Mouse (Mus musculus) limb, embryonic 15.5 days (tissue): ENCODE data around the gene Hrh3. TPM values are rescaled to one million over a fixed set of nuclear protein-coding genes. Genes with fewer than 3 reads are reported as not detected.

Experiments
- ATAC-seq: fragments of 200-750 bp; cut with Nextera tagmentation; 2 replicates; pipeline ENCODE4 v1.8.0; 2017; ENCODE audit warnings: low read depth, moderate TSS enrichment; ENCODE audit not compliant: insufficient number of reproducible peaks, low FRiP score, low TSS enrichment
- H3K27ac ChIP-seq: fragments of 300-500 bp; sonication (generic); 2 replicates; pipeline ENCODE4 v1.5.1; 2015; ENCODE audit warnings: moderate library complexity, mild to moderate bottlenecking, inconsistent platforms
- H3K27me3 ChIP-seq: fragments of 300-500 bp; sonication (generic); 2 replicates; pipeline ENCODE4 v1.6.1; 2015; ENCODE audit warnings: inconsistent platforms
- H3K36me3 ChIP-seq: fragments of 300-500 bp; sonication (generic); 2 replicates; pipeline ENCODE4 v1.6.1; 2015; ENCODE audit warnings: inconsistent platforms
- H3K4me1 ChIP-seq: fragments of 300-500 bp; sonication (generic); 2 replicates; pipeline ENCODE4 v1.6.1; 2015; ENCODE audit warnings: inconsistent platforms
- H3K4me2 ChIP-seq: fragments of 300-500 bp; sonication (generic); 2 replicates; pipeline ENCODE4 v1.6.1; 2015; ENCODE audit warnings: mild to moderate bottlenecking, inconsistent platforms
- H3K4me3 ChIP-seq: fragments of 300-500 bp; sonication (generic); 2 replicates; pipeline ENCODE4 v1.5.1; 2015; ENCODE audit warnings: mild to moderate bottlenecking, inconsistent platforms
- H3K9ac ChIP-seq: fragments of 300-500 bp; sonication (generic); 2 replicates; pipeline ENCODE4 v1.6.1; 2015; ENCODE audit warnings: inconsistent platforms
- H3K9me3 ChIP-seq: fragments of 300-500 bp; sonication (generic); 2 replicates; pipeline ENCODE4 v1.6.1; 2016; ENCODE audit warnings: inconsistent platforms
- WGBS: fragments of 180-500 bp; shearing (Covaris S2); methylation state at CpG from one replicate; pipeline ENCODE4 v1.1.7; 2015; 5-methylcytosine and 5-hydroxymethylcytosine counted together
- polyA plus RNA-seq: library from polyadenylated mRNA; unstranded; fragments of >200 nt; fragmentation: Nextera tagmentation; extraction: Ambion mirVana; gene quantifications from 2 replicates; pipeline ENCODE4 v1.2.1, GENCODE M21; 2015

The Hrh3 gene
- polyA plus RNA-seq: not detected in 2 replicates

DNA sequence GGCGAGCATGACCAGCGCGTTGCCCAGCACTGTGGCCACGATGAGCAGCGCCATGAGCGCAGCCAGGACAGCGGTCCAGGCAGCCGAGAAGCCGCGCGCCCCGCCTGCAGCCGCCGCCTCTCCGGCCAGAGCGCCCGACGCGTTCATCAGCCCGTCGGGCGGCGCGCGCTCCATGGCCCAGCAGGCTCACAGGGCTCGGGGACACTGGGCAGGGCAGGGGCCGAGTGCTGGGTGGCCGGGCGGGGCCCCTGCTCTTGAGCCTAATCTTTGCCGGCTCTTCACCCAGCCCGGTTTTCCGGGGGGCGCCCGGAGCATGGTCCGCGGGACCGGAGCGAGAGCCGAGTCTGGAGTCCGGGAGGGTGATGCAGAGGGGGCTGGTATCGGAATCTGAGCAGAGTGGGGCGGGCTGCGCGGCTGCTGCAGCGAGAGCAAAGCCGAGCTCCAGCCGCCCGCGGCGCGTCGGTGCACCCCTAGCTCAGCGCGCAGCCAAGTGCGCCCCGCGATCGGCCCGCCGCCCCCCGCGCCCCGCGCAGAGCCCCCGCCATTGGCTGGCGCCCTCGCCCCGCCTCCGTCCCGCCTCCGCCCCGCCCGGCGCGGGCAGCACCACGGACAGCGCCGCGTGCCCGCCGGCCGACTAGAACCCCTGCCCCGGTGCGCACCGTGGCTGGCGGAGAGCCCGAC is at the start of gene Hrh3:
TSS of gene Hrh3 (minus strand) at position 511 of the 681 bp plus-strand sequence.
- 1% methylated on average over 59 of the region's 87 CpGs for WGBS
- Histone ChIP-seq H3K27me3 (peaks cover 69% of the 10 kb centered on the region), H3K36me3 (no peaks in the 10 kb centered on the region), H3K9ac (no peak within 1 kb of the TSS), H3K4me1 (peaks cover 23% of the 10 kb centered on the region), H3K4me2 (peak within 1 kb of the TSS; percentile 97), H3K27ac (no peak within 1 kb of the TSS), H3K9me3 (no peaks in the 10 kb centered on the region), H3K4me3 (peak within 1 kb of the TSS; percentile 49)
- ATAC-seq: peak; percentile 57

DNA sequence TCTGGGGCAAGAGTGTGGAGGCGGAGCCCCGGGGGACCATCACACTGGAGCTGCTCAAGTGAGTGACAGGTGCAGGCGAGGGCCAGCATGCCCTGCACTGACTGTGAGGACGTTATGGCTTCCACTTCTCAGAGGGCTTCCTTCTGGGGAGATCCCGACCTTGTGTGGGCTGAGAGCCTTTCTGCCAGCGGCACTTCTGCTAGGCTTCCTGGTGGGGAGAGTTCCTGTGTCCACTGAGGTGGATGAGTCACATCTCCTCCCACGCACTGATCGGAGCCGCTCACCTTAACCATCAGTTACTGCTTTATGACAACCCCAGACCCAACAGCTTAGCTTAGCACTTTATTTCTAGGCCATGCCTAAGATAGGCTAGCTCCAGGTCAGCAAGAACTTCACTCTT is 44.3 kb upstream of the Hrh3 start:
- H3K4me2 ChIP-seq: no peak overlapping the region

DNA sequence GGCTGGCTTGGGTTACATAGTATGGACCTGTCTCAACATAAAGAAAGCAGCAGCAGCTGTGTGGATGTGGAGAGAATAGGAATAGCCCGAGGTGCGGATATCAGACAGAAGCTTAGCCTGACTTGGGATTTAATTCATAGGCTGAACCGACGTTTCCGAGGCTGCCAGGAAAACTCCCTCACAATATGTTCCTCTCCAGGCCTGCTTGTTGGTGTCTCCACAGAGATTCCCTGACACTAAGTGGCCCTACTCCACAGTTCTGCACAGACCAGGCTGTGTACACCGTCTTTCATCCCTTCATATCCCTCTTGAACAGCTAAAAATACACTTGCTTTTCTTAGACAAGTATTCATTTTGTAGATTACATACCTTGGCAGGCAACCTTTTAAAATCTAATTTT is 43.1 kb upstream of the Hrh3 start:
- H3K36me3 ChIP-seq: peaks cover 61% of the 10 kb centered on the region
- ATAC-seq: no peak
- no peak overlapping the region for H3K4me2 ChIP-seq
- no peaks in the 10 kb centered on the region for H3K27me3 ChIP-seq
- no peak overlapping the region for H3K9ac ChIP-seq
- H3K4me3 ChIP-seq: no peak overlapping the region
- no peaks in the 10 kb centered on the region for H3K9me3 ChIP-seq
- 83% methylated on average over 6 of the region's 6 CpGs for WGBS
- H3K4me1 ChIP-seq: no peaks in the 10 kb centered on the region
- H3K27ac ChIP-seq: no peak overlapping the region

More for the DNA sequence above, 44.3 kb upstream of the Hrh3 start:
- no peak overlapping the region for H3K9ac ChIP-seq
- no peaks in the 10 kb centered on the region for H3K4me1 ChIP-seq
- 81% methylated on average over 9 of the region's 9 CpGs for WGBS
- H3K27me3 ChIP-seq: no peaks in the 10 kb centered on the region
- H3K27ac ChIP-seq: no peak overlapping the region
- no peaks in the 10 kb centered on the region for H3K9me3 ChIP-seq
- peaks cover 69% of the 10 kb centered on the region for H3K36me3 ChIP-seq
- ATAC-seq: no peak
- no peak overlapping the region for H3K4me3 ChIP-seq

DNA sequence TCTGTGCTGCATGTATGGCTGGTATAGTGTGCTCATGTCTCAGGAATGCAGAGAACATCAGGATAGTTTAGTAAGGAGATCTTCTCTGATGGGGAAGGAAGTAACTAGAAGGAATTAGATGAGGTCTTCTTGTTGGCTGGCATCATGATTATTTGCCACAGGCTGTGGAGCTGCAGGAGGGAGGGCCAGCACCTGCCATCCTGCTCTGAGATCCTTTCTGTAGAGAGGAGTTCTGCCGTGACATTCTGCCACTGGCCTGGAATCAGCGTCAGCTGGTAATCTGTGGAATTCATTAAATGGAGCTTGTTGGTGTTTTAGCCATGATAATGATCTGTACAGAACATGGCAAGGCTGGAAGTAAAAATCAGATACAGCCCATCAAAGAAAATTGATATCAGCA is 41.8 kb upstream of the Hrh3 start:
- 85% methylated on average over 2 of the region's 2 CpGs for WGBS
- Histone ChIP-seq H3K27me3 (no peaks in the 10 kb centered on the region), H3K4me3 (no peak overlapping the region), H3K4me1 (no peaks in the 10 kb centered on the region), H3K4me2 (no peak overlapping the region), H3K27ac (no peak overlapping the region), H3K9me3 (no peaks in the 10 kb centered on the region), H3K9ac (no peak overlapping the region), H3K36me3 (peaks cover 56% of the 10 kb centered on the region)
- ATAC-seq: no peak

DNA sequence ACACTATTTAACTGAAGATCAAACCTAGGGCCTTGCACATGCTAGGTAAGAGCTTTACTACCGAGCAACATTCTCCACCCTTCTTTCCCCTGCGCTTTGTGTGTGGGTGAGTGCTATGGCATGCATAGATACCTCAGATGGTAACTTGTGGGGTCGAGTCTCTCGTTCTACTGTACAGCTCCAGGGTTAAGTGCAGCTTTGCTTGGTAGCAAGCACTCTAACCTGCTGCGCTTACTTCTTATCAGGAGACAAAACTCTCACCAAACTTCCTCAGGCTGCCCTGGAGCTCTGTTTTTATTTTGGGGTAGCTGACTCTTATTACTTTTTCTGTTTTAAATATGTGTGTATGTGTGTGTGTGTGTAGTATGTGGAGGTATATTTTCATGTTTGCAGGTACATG is 31.1 kb upstream of the Hrh3 start:
- H3K27ac ChIP-seq: no peak overlapping the region
- H3K36me3 ChIP-seq: peaks cover 25% of the 10 kb centered on the region
- no peak overlapping the region for H3K4me2 ChIP-seq
- no peaks in the 10 kb centered on the region for H3K27me3 ChIP-seq
- no peaks in the 10 kb centered on the region for H3K4me1 ChIP-seq
- no peak overlapping the region for H3K4me3 ChIP-seq
- no peaks in the 10 kb centered on the region for H3K9me3 ChIP-seq
- no peak for ATAC-seq
- WGBS: 76% methylated on average over 5 of the region's 5 CpGs
- H3K9ac ChIP-seq: no peak overlapping the region

DNA sequence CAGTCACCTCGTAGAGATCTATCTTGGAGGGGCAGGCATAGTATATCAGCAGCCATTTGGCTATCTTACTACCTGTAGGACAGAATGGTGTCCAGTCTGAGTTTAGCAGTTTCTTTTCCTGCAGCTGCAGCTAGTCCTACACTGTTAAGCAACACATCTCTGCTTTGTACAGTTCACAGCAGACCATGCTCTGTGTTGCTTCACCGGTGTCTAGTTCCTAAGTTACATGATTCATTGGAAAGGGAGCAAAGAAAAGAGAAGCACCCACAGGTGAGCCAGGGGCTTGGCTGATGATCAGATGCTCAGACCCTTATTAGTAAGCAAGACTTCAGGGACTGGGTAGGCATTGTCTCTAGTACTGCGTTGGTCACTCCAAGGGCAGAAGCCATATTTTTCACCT is 29.6 kb upstream of the Hrh3 start:
- WGBS: 85% methylated on average over 3 of the region's 3 CpGs
- H3K4me3 ChIP-seq: no peak overlapping the region
- H3K4me2 ChIP-seq: no peak overlapping the region
- ATAC-seq: no peak
- H3K9ac ChIP-seq: no peak overlapping the region
- no peaks in the 10 kb centered on the region for H3K9me3 ChIP-seq
- no peaks in the 10 kb centered on the region for H3K4me1 ChIP-seq
- H3K36me3 ChIP-seq: peaks cover 12% of the 10 kb centered on the region
- no peaks in the 10 kb centered on the region for H3K27me3 ChIP-seq
- no peak overlapping the region for H3K27ac ChIP-seq

DNA sequence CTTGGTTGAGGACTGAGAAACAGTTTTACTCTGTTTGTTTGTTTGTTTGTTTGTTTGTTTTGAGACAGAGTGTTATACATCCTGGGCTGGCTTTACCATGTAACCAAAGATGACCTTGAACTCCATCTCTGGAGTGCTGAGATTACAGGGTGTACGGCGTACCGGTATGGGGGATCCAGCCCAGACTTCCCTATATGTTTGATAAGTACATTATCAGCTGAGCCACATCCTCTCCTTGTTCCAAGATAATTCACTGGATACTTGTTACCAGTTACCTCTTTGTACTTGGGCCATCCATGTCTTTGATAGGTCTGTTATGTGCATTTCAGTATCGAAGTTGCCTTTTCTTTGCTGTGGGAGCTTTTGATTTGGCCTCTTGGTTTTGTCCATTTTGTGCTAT is 28.9 kb upstream of the Hrh3 start:
- Histone ChIP-seq H3K4me2 (no peak overlapping the region), H3K36me3 (peaks cover 5% of the 10 kb centered on the region), H3K27ac (no peak overlapping the region), H3K4me1 (no peaks in the 10 kb centered on the region), H3K9me3 (no peaks in the 10 kb centered on the region), H3K4me3 (no peak overlapping the region), H3K27me3 (no peaks in the 10 kb centered on the region), H3K9ac (no peak overlapping the region)
- no peak for ATAC-seq
- 98% methylated on average over 4 of the region's 4 CpGs for WGBS

DNA sequence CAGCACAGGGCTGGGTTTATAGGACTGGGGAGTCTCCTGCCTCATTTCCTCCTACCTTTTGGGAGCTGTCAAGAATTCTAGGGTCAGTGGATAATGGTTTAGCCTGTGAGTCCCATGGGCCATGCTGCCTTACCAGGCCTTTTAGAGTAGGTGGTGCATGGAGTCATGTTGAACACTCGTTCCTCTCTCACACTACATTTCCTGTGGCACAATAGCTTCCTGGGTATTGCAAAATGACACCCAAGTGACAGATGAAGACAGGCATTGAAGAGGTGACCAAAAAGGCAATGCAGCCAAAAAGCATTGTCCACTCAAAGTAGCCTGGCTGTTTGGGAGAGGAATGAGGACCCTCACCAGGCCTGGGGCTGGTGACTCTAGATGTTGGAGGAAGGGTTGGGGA is 23.4 kb upstream of the Hrh3 start:
- Histone ChIP-seq H3K4me2 (no peak overlapping the region), H3K36me3 (peaks cover 10% of the 10 kb centered on the region; the same call in 1 of the 2 replicates), H3K4me3 (no peak overlapping the region), H3K9ac (no peak overlapping the region), H3K27me3 (no peaks in the 10 kb centered on the region), H3K4me1 (peaks cover 23% of the 10 kb centered on the region), H3K27ac (no peak overlapping the region), H3K9me3 (no peaks in the 10 kb centered on the region)
- WGBS: 55% methylated on average over 1 of the region's 1 CpGs
- no peak for ATAC-seq

DNA sequence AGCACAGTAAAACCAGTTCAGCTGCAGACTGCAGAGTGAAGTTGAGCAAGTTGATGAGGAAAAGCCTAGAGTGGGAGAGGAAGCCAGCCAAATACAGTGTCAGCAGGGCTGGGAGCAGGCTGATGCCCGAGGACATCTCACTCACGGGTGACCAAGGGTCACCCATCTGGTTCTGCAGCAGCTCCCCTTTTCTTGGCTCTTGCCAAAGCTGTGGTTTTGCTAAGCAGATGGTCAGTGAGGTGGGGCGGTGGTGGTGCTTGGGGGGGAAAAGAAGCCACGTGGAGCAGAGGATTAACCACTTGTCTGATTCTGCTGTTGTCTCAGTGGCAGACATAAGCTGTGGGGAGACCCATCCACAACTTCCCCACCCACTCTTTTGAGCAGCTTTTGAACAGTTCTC is 21.9 kb upstream of the Hrh3 start:
- no peak overlapping the region for H3K9ac ChIP-seq
- WGBS: 11% methylated on average over 4 of the region's 4 CpGs
- H3K4me1 ChIP-seq: peaks cover 23% of the 10 kb centered on the region
- no peak overlapping the region for H3K4me3 ChIP-seq
- H3K9me3 ChIP-seq: no peaks in the 10 kb centered on the region
- peak overlapping the region; percentile 57; the same call in 1 of the 2 replicates for H3K27ac ChIP-seq
- peaks cover 10% of the 10 kb centered on the region; the same call in 1 of the 2 replicates for H3K36me3 ChIP-seq
- no peaks in the 10 kb centered on the region for H3K27me3 ChIP-seq
- H3K4me2 ChIP-seq: no peak overlapping the region
- ATAC-seq: peak; percentile 59; the same call in 1 of the 2 replicates

DNA sequence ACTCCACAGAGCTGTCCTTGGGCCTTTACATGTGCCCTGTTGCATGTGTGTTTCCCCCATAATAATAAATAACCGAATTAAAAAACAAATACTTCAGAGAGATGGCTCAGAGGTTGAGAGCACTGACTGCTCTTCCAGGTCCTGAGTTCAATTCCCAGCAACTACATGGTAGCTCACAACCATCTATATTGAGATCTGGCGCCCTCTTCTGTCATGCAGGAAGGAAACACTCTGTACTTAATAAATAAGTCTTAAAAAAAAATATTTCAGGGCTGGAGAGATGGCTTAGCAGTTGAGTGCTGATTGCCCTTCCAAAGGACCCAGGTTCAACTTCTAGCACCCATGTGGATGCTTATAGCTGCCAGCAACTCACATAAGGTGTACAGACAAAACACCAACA is 19.9 kb upstream of the Hrh3 start:
- Histone ChIP-seq H3K27ac (no peak overlapping the region), H3K4me1 (peaks cover 30% of the 10 kb centered on the region), H3K4me2 (no peak overlapping the region), H3K4me3 (no peak overlapping the region), H3K36me3 (peaks cover 10% of the 10 kb centered on the region; the same call in 1 of the 2 replicates), H3K9ac (no peak overlapping the region), H3K27me3 (no peaks in the 10 kb centered on the region), H3K9me3 (no peaks in the 10 kb centered on the region)
- 84% methylated on average over 2 of the region's 2 CpGs for WGBS
- ATAC-seq: no peak

DNA sequence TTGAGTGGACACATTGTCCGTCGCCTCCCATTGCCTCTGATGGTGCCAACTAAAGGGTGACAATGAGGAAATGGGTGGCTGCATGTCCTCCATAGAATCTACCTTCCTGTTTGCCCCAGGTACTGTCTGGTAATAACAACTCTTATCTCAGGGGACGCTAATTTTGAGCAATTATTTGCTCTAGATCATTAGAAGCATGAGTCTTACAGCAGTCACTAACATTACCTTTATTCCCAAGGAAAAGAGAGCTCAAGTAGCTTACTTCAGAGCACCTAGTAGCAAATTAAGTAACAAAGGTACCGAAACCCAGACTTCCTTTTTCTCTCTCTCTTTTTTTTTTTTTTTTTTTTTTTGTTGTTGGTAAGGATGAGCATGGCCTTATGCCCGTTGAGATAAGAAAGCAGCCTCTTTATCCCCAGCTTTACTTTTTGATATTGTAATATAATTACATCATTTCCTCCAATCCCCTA is 16.0 kb upstream of the Hrh3 start:
- Histone ChIP-seq H3K27me3 (peaks cover 21% of the 10 kb centered on the region; the same call in 1 of the 2 replicates), H3K4me3 (peak overlapping the region; percentile 96), H3K4me1 (peaks cover 24% of the 10 kb centered on the region), H3K4me2 (peak overlapping the region; percentile 82), H3K9ac (peak overlapping the region; percentile 74), H3K27ac (no peak overlapping the region), H3K36me3 (peaks cover 10% of the 10 kb centered on the region; the same call in 1 of the 2 replicates), H3K9me3 (no peaks in the 10 kb centered on the region)
- no peak for ATAC-seq
- WGBS: 55% methylated on average over 5 of the region's 5 CpGs

DNA sequence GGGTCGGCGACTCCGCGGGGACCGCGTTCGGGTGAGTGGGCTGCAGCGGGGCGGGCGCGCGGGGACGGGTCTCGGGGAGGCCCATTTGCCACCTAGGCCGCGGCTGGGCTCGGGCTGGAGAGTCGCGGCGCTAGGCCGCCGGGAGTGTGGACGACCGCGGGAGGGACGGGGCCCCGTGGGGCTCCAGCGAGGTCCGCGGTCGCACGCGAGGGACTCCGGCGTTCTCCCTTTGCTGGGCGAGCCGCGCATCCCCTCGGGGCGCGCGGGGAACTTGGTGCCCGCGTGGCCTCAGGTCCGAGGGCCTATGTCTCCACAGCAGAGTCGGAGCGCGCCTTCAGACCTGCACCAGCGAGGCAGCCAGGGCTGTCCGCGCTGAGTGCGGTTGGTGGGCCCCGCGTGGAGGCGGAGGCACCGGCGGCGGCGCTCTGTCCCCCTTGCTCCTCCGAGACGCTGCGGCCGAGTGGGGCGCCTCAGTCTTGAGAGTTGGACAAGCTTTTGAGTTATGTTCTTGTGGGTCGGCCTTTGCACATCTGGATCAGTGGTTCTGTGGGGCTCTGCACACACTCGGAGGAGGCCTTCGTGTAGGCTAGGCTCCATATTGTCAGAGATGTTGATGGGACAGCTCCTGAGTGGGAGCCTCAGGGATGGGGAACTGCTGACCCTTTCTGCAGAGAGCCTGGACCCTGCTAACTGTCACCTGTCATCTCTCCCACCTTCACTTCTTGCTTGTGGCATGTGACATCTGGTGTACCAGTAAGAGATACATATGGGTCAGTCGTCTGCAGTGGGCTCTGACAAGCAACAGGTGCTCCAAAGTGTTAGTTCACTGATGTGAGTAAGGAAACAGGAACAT is 15.4 kb upstream of the Hrh3 start:
- H3K9me3 ChIP-seq: no peaks in the 10 kb centered on the region
- H3K36me3 ChIP-seq: peaks cover 10% of the 10 kb centered on the region; the same call in 1 of the 2 replicates
- H3K27me3 ChIP-seq: peaks cover 21% of the 10 kb centered on the region; the same call in 1 of the 2 replicates
- peak overlapping the region; percentile 96 for H3K4me3 ChIP-seq
- peak overlapping the region; percentile 82 for H3K4me2 ChIP-seq
- ATAC-seq: peak; percentile 4; the same call in 1 of the 2 replicates
- under 1% methylated on average over 66 of the region's 68 CpGs for WGBS
- H3K27ac ChIP-seq: peak overlapping the region; percentile 72
- peak overlapping the region; percentile 74 for H3K9ac ChIP-seq
- H3K4me1 ChIP-seq: peaks cover 24% of the 10 kb centered on the region
